Mouse (Mus musculus): ENCODE data around the gene Atf6b.
A peak's percentile ranks its signal among the peaks of the same experiment; 100 is the strongest.

Gene Atf6b

GRCm38 (mm10) chr17:34627093-34627942 lies 19.6 kb upstream of the Atf6b start:
- peak; percentile 91 to 92 for DNase-seq

- peak; percentile 72 to 78 for DNase-seq
These were observed 18.9 kb upstream of the Atf6b start, which contains the start of gene Ppt2 for GRCm38 (mm10) chr17:34627943-34628643. TSS of gene Ppt2 (minus strand) at chr17:34628510.

GRCm38 (mm10) chr17:34628644-34628967 lies 18.3 kb upstream of the Atf6b start:
- DNase-seq = no peak

- DNase-seq = no peak
These were observed 17.7 kb upstream of the Atf6b start, which contains the start of gene Prrt1 for GRCm38 (mm10) chr17:34629221-34629751. TSS of gene Prrt1 (plus strand) at chr17:34629533.

GRCm38 (mm10) chr17:34629796-34630603 lies 16.9 kb upstream of the Atf6b start:
- DNase-seq = no peak

GRCm38 (mm10) chr17:34630761-34631301 lies 16.1 kb upstream of the Atf6b start:
- no peak for DNase-seq

GRCm38 (mm10) chr17:34631647-34632046 lies 15.3 kb upstream of the Atf6b start:
- no peak for DNase-seq

- DNase-seq = peak; percentile 87 to 88
These were observed 14.7 kb upstream of the Atf6b start for GRCm38 (mm10) chr17:34632261-34632691.

GRCm38 (mm10) chr17:34635671-34636070 lies 11.3 kb upstream of the Atf6b start:
- DNase-seq = no peak

- DNase-seq = no peak
These were observed 9.5 kb upstream of the Atf6b start for GRCm38 (mm10) chr17:34637459-34637858.

- no peak for DNase-seq
These were observed 7.3 kb upstream of the Atf6b start for GRCm38 (mm10) chr17:34639461-34640255.

GRCm38 (mm10) chr17:34640778-34641601 lies 6.0 kb upstream of the Atf6b start:
- DNase-seq = no peak

- DNase-seq = no peak
These were observed 5.0 kb upstream of the Atf6b start for GRCm38 (mm10) chr17:34641945-34642344.

- no peak for DNase-seq
These were observed 3.6 kb upstream of the Atf6b start for GRCm38 (mm10) chr17:34643379-34643778.

GRCm38 (mm10) chr17:34643944-34644343 lies 3.0 kb upstream of the Atf6b start:
- DNase-seq = no peak

- peak; percentile 98 for DNase-seq
These were observed 2.3 kb upstream of the Atf6b start, which contains the start of gene Fkbpl for GRCm38 (mm10) chr17:34644608-34645007. TSS of gene Fkbpl (plus strand) at chr17:34644764.

GRCm38 (mm10) chr17:34645256-34645829 lies 1.6 kb upstream of the Atf6b start:
- no peak for DNase-seq

GRCm38 (mm10) chr17:34645831-34646511 lies 975 bp upstream of the Atf6b start:
- no peak for DNase-seq

- DNase-seq = no peak
These were observed 1.4 kb downstream of the Atf6b start for GRCm38 (mm10) chr17:34648141-34648890.
